ENCODE assay signal across 10 mouse cellular contexts in the genomic region with DNA sequence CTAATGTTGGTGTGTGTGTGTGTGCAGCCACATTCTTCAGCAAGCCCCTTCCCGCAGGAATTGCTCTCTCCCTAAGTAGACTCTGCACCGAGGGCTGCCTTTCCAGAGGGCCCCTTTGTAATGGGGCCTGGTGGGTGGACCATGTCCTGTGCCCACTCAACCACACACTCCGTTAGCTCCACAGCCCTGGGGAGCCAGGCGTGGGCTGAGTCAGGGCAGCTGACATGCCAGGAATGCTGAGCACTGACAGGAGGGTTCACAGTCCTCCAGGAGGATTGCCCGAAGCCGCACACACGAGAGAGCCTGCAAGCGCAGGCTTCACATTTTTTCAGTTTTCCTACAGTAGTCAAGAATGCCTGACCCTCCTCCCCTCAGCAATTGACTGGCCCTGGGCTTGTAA. TPM values are rescaled to one million over a fixed set of nuclear protein-coding genes. Genes with fewer than 3 reads are reported as not detected.
DNase-seq lines count a peak whose midpoint lies in the region; ATAC-seq and TF ChIP-seq lines count a peak whose summit lies in the region.
"Had no signal": no experiment of that assay in that cellular context is flagged by ENCODE, and none has a peak within 500 bp of the region (broad histone marks: within the 10 kb centered on the region; RNA-seq: fewer than 3 reads in every experiment).

No protein-coding gene starts in this region.

- peak; percentile 53; the same call in 1 of the 2 replicates for ATAC-seq in lung, embryonic 14.5 days (ENCODE audit: insufficient read depth)
- peak; percentile 82; the same call in 1 of the 2 replicates for ATAC-seq in kidney, embryonic 14.5 days (ENCODE audit: low FRiP score, low TSS enrichment)

- H3K27me3 ChIP-seq in lung, embryonic 14.5 days (ENCODE audit: insufficient read depth, low read length) = no peaks in the 10 kb centered on the region
- no peaks in the 10 kb centered on the region for H3K27me3 ChIP-seq in kidney, embryonic 14.5 days (ENCODE audit: control insufficient read depth, insufficient read depth, low read length)

- H3K9me3 ChIP-seq in lung, embryonic 14.5 days (ENCODE audit: low read depth, low read length) = no peaks in the 10 kb centered on the region
- H3K9me3 ChIP-seq in kidney, embryonic 14.5 days (ENCODE audit: control insufficient read depth, low read length) = no peaks in the 10 kb centered on the region
- H3K9me3 ChIP-seq: G1E had no signal

- H3K27ac ChIP-seq in lung, embryonic 14.5 days (ENCODE audit: low read depth) = peak overlapping the region; percentile 36; the same call in 1 of the 2 replicates
- peak overlapping the region; percentile 69 for H3K27ac ChIP-seq in embryonic fibroblast, embryonic 13.5 days (ENCODE audit: insufficient read depth, low read length)
- H3K27ac ChIP-seq in kidney, embryonic 14.5 days (ENCODE audit: low read depth, low read length) = peak overlapping the region; percentile 42; the same call in 1 of the 2 replicates

- H3K4me2 ChIP-seq in lung, embryonic 14.5 days = no peak overlapping the region
- H3K4me2 ChIP-seq in kidney, embryonic 14.5 days (replicated peaks; ENCODE audit: low read depth, low read length) = no peak overlapping the region

- WGBS in lung, embryonic 14.5 days = 17% methylated on average over 8 of the region's 8 CpGs
- 19% methylated on average over 8 of the region's 8 CpGs for WGBS in kidney, embryonic 14.5 days

- DNase-seq in lung, embryonic 14.5 days = peak; percentile 60
- no peak for DNase-seq in lung, postnatal 36 days
- DNase-seq in lung, postnatal 25 days (ENCODE audit: low spot score) = peak; percentile 37
- no peak for DNase-seq in layer of hippocampus, adult 9-10 months (ENCODE audit: low spot score)
- no peak for DNase-seq in cerebellum, postnatal 14 days
- DNase-seq: adrenal gland, adult 2 months; heart, postnatal 10 days had no signal

- no peak for TF ChIP-seq CTCF in lung, embryonic 14.5 days (IDR thresholded peaks at IDR 0.05; ENCODE audit: low read depth)
- no peak for TF ChIP-seq CTCF in embryonic fibroblast, embryonic 13.5 days (IDR thresholded peaks at IDR 0.05; ENCODE audit: borderline replicate concordance, insufficient read depth, low read length)

- no peaks in the 10 kb centered on the region for H3K4me1 ChIP-seq in lung, embryonic 14.5 days (ENCODE audit: insufficient read depth)
- H3K4me1 ChIP-seq in embryonic fibroblast, embryonic 13.5 days (ENCODE audit: control insufficient read depth, insufficient read depth, low read length) = peaks cover 4% of the 10 kb centered on the region
- H3K4me1 ChIP-seq in kidney, embryonic 14.5 days (ENCODE audit: control insufficient read depth, insufficient read depth, low read length) = 0 out of 2 replicates have a peak, but pooled peaks cover 6% of the 10 kb centered on the region

- H3K9ac ChIP-seq in lung, embryonic 14.5 days = no peak overlapping the region
- no peak overlapping the region for H3K9ac ChIP-seq in kidney, embryonic 14.5 days (ENCODE audit: low read depth, low read length)

- no peak overlapping the region for H3K4me3 ChIP-seq in lung, embryonic 14.5 days (ENCODE audit: low read depth, low read length)
- no peak overlapping the region for H3K4me3 ChIP-seq in embryonic fibroblast, embryonic 13.5 days (ENCODE audit: insufficient read depth, low read length)
- H3K4me3 ChIP-seq in kidney, embryonic 14.5 days (ENCODE audit: low read length) = no peak overlapping the region

- peaks cover 3% of the 10 kb centered on the region; the same call in 1 of the 2 replicates for H3K36me3 ChIP-seq in lung, embryonic 14.5 days (ENCODE audit: insufficient read depth)
- no peaks in the 10 kb centered on the region for H3K36me3 ChIP-seq in kidney, embryonic 14.5 days (ENCODE audit: control insufficient read depth, insufficient read depth, low read length)

- no peak for TF ChIP-seq POLR2A in embryonic fibroblast, embryonic 13.5 days (IDR thresholded peaks at IDR 0.05; ENCODE audit: low read depth, low read length)

RNA-seq across cellular contexts. Expression of gene Gpr157, which starts 17.0 kb away (rescaled TPM):
- polyA plus RNA-seq in lung, embryonic 14.5 days (2014; fragmentation: Nextera tagmentation; extraction: Ambion mirVana) = 1.4 and 1.5 TPM in 2 replicates
- polyA plus RNA-seq in embryonic fibroblast, embryonic 13.5 days (2011; ENCODE audit: insufficient read length, low read depth, missing spikeins) = 2.0 and 2.3 TPM in 2 replicates
- polyA plus RNA-seq in kidney, embryonic 14.5 days (2014; fragmentation: Nextera tagmentation; extraction: Ambion mirVana) = 0.20 and 0.24 TPM in 2 replicates

RNA-seq across cellular contexts. Expression of gene Slc2a5, which starts 48.9 kb away (rescaled TPM):
- 0.60 and 0.70 TPM in 2 replicates for polyA plus RNA-seq in lung, embryonic 14.5 days (2014; fragmentation: Nextera tagmentation; extraction: Ambion mirVana)
- polyA plus RNA-seq in embryonic fibroblast, embryonic 13.5 days (2011; ENCODE audit: insufficient read length, low read depth, missing spikeins) = 0.83 TPM in 1 of 2 replicates, not detected in the other
- polyA plus RNA-seq in kidney, embryonic 14.5 days (2014; fragmentation: Nextera tagmentation; extraction: Ambion mirVana) = 0.91 and 2.2 TPM in 2 replicates
- polyA plus RNA-seq: G1E had no signal

Comparison
In these comparisons a context has a peak if more than half of its experiments do, and no peak if none do; other contexts are left out.
1. DNase-seq: peak in lung, embryonic 14.5 days (single experiment) and lung, postnatal 25 days (single experiment); none in lung, postnatal 36 days (single experiment), layer of hippocampus, adult 9-10 months (single experiment) and cerebellum, postnatal 14 days (0 of 2).
2. Peak in every context shown above with its lines, with median percentiles within 50 percentile points of each other: H3K27ac ChIP-seq.